Mouse (Mus musculus) WW6 (cell line): ENCODE data around the gene Gm34653.
"Not testable (repeated sequence)": the region's sequence is repeated elsewhere in the genome, so short reads cannot be mapped to it uniquely, and the experiment has no call there.

Experiments
- DNase-seq: peaks from one replicate; pipeline ENCODE4 v3.0.0-alpha.2; 2013; ENCODE audit warnings: low read depth, low spot score

The Gm34653 gene

DNA sequence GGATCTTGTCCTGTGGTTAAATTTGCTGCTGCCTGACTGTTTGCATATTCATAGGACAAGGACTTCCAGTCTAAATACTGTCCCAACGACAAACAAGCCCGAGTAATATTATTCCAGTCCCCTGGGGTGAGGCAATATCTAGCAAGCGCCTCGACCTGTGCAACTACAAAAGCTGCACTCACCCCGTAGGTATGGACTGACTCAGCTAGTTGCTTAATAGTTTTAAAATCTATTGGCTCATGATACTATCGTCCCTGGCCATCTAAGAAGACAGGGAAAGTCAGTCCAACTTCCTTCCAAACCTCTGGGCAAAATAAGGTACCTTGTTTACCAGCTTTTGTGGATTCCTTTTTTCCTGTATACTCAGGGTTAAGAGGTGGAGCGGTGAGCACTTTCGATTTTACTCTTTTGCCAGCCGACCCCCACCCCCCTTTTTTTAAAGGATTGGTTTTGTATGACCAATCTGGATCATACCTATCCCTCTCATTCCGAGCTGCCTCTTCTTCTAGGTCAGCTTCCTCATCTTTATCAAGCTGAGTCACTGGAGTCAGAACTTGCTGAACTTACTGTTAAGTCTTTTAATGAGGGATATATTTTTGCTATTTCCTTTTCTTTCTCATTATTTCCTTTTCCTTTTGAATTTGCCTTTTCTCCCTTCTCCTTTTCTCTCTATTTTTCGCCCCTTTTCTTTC is at the start of gene Gm34653:
Gene Gm34653, plus strand, starts transcription at position 242 of the 692 bp plus-strand sequence.
- not testable (repeated sequence) for DNase-seq

DNA sequence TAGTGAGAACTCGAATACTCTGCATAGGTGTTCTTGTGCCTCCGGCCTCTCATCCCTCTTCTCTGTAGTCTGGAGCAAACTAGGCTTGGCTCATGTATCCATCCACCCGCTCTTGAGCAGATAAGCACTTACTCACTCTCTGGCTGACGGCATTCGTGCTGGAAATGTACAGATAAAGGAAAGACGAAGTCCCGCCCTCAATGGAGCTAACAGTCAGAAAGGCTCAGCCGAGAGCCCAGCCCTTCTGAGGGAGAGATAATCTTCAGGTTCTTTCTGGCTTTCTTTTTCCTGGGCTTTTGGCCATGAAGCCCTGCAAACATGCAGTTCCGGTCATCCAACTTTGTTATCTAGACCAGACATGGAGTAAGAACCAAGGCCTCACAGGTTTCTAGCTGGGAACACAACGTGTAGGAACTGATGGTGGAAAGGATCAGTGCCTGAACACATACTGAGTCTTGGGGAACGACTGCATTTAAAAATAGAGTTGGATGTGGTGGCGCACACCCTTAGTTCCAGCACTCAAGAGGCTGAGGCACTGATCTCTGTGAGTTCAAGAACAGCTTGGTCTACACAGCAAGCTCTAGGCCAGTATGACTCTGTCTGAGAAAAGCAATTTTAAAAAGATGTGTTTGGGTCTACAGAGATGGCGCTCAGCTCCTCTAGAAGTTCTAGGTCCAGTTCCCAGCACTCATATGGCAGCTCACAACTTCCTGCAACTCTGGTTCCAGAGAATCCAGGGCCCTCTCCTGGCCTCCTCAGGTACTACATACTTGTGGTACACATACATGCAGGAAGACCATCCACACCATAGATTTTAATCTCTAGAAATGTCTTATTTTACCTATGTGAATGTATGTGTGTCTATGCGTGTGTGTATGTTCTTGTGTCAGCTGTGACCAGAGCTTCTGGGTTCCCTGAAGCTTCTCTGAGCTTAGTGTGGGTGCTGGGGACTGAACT is 49.5 kb upstream of the Gm34653 start:
- DNase-seq, result no peak

DNA sequence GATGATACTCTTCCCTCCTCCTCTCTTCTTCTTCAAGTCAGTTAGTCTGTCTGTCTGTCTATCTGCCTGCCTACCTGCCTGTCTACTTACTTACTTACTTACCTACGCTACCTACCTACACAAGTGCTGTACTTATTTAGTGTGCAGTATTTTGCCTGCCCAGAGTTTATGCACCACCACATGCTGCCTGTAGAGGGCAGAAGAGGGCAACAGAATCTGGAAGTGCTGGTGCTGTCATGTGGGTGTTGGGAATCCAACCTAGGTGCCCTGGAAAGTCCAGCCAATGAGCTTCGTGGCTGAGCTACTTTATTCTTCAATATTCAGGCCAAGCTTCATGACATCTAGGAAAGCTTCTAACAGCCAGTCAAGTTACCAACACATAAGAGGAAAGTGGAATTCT is 48.7 kb upstream of the Gm34653 start:
- DNase-seq, result no peak

DNA sequence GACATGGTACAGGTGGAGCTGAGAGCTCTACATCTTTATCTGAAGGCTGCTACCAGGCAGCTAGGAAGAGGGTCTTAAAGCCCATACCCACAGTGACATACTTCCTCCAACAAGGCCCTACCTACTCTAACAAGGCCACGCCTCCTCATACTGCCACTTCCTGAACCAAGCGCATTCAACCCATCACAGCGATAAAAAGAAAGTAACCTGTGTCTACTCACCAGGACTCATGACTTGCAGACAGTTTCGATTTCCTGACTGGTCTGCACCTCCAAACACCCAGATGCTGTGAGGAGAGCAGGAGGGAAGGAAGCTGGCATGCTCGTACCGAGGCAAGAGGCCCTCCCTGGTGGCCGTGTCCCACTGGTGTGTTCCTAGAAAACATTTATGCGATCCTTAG is 42.5 kb upstream of the Gm34653 start:
- DNase-seq, result no peak

DNA sequence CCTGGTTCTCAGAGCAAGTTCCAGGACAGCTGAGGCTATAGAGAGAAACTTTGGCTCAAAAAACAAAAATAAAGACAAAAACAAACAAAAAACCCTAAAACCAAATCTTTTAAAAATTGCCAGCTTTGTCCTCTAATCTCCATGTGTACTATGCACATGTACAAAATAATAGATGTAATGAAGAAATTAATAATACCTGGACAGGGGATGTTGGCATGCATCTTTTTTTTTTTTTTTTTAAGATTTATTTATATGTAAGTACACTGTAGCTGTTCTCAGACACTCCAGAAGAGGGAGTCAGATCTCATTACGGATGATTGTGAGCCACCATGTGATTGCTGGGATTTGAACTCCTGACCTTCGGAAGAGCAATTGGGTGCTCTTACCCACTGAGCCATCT is 40.3 kb upstream of the Gm34653 start:
- DNase-seq, result not testable (repeated sequence)

DNA sequence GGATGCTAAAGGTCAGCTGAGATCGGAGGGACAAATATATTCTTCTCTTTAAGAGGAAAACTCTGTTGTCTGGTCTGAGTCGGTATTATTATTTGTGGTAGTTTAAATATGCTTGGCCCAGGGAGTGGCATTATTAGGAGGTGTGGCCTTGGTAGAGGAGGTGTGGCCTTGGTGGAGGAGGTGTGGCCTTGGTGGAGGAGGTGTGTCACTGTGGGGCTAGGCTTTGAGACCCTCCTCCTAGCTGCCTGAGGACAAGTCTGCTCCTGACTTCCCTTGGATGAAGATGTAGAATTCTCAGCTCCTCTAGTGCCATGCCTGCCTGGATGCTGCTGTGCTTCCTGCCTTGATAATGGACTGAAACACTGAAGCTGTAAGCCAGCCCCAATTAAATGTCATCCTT is 38.3 kb upstream of the Gm34653 start:
- no peak for DNase-seq

DNA sequence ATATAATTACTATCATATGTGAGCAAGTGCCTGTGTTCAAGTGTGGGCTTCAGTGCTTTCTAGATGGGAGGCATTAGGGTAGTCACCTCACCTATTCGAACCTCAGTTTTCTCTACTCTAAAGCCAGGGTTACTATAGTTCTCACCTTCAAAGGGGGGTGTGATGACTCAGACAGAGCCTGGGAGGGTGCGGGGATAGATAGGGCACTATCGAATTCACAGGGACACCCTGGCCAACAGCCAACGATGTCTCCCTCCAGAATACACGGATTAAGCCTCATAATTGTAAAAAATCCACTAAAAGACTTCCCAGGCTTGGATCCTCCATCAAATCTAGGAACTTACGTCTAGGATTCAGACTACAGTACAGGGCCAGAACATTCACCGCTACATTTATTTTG is 37.4 kb upstream of the Gm34653 start:
- DNase-seq, result no peak

DNA sequence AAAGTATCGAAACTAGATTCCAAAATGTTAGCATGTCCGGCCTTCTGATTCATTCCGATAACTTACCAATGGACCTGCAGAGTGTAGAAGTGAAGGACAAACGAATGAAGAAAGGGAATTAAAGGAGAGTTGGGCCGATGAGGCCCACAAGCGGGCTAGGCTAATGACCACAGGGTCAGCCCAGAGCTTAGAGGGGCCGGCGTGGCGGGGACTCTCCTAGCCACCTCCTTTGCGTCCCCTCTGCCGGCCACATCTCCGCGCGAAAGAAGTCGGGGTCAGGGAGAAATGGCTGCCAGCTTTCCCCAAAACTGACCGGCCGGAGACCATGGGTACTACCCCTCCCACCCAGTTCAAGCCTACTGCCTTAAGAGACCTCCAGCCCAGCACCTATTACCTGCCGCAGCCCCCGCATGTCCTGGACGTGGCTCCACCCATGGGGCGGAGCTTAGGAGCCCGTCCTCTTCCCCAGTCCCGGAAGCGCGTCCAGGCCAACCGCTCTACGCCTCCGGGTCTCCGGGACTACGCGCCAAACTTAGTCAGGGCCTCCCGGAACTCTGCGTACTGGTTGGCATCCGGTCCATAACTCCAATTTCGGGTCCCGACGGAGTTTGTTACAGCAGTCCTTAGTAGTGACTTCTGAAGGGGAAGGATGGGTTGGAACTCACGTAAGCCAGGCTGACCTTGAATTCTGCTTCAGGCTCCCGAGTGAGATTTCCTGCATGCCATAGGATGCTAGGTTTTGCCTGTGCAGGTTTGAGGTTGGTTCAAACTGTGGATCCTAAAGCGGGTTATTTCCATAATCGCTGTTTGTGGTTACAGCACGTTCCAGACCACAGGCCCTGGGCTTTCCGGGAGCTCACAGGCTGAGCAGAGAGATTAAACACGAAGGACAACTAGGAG is 33.2 kb upstream of the Gm34653 start, which contains the start of gene Rabepk:
Gene Rabepk, minus strand, starts transcription at position 556 of the 900 bp plus-strand sequence.
- DNase-seq, result peak; percentile 53

DNA sequence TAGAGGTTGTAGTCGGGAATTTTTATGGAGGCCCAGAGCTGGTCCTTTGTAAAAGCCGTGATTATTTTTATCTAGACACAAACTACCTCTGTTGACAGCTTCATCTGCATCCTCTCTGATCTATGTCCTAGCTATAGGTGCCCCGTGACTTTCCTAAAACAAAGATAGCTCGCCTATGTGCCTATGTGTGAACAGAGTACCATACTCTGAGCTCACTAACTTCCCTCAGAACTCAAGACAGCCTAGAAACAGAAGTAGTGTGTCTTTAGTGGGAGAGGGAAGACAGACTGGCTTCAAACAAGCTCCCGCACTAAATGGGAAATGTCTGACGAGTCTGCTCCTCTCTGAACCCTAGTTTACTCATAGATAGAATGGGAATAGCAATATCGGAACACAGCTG is 32.4 kb upstream of the Gm34653 start:
- DNase-seq, result no peak

DNA sequence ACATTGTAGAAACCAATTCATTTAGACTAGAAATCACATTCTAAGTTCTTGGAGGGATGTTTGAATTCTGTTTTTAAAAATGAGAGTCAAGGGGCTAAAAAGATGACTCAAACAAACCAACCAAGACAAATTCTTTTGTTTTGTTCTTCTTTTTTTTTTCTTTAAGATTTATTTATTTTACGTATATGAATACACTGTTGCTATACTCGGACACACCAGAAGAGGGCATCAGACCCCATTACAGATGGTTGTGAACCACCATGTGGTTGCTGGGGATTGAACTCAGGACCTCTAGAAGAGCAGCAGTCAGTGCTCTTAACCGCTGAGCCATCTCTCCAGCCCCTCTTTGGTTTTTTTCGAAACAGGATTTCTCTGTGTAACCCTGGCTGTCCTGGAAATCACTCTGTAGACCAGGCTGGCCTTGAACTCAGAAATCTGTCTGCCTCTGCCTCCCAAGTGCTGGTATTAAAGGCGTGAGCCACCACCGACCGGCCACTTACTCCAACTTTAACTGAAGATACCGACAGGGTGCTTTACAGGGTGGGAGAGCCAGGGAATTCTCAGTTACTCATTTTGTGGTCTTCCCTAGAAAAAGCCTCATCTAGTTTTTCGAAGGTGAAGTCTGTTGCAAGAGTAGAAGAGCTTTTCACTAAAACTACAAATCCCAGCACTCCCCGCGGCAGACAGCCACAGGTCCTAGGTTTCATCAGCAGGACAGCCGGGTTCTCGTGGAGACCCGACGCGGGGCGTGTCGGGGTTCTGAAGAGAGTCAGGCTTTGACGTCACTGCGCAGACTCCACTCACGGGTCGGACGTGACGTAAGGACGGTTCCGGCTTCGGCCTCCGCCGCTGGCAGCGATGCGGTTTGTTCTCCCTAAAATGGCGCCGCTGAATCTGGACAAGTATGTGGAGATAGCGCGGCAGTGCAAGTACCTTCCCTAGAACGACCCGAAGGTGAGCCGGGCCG is 31.0 kb upstream of the Gm34653 start:
- DNase-seq, result peak; percentile 97

DNA sequence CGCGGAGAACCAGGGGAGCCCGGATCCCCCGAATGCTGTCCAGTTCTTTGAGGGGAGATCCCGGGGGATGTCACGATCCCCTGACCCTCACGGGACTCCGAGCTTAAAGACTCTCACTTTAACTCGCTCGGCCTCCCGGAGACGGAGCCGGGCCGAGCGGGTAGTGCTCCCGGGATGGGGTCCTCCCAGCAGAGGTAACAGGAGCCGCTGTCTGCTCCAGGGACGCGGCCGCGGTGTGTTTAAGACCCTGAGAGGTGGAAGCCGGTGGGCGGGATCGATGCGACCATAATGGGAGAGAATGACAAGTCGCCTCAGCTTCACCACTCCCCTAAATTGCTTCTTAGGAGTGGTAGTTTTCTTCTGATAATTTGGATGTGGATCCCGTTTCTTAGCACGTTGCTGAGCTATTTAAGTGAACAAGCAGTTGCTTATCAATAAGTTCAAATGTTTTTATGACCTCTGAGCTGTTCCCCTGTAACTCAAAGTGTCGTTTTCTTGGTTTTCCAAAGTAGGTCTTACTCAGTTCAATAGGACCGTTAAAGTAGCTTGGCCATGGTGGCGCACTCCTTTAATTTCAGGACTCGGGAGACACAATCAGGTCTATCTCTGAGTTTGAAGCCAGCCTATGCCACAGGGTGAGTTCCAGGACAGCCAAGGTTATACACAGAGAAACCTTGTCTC is 30.1 kb upstream of the Gm34653 start:
- DNase-seq, result not testable (repeated sequence)

DNA sequence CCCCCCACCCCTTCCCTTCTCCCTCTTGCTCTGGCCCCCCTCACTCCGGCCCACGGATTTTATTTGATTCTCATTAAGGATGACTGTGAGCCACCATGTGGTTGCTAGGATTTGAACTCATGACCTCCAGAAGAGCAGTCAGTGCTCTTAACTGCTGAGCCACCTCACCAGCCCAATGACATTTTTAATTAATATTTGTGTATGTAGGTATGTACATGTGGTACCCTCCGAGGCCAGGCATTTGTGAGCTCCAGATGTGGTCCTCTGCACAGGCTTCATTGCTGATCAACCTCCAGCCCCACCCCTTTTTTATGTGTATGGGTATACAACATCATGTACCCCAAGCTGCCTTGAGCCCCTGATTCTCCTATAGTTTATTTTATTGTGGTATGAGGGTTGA is 29.1 kb upstream of the Gm34653 start:
- DNase-seq, result no peak

DNA sequence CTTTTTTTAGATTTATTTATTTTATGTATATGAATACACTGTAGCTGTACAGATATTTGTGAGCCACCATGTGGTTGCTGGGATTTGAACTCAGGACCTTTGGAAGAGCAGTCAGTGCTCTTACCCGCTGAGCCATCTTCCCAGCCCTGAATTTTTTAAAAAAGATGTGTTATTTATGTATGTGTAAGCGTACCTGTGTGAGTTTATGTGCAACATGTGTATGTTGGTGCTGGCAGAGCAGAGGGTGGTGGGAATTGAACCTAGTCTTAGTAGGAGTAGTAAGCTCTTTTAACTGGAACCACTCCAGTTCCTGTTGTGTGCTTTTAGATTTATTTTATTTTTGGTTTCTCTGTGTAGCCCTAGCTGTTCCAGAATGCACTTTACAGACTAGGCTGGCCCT is 28.6 kb upstream of the Gm34653 start:
- no peak for DNase-seq

DNA sequence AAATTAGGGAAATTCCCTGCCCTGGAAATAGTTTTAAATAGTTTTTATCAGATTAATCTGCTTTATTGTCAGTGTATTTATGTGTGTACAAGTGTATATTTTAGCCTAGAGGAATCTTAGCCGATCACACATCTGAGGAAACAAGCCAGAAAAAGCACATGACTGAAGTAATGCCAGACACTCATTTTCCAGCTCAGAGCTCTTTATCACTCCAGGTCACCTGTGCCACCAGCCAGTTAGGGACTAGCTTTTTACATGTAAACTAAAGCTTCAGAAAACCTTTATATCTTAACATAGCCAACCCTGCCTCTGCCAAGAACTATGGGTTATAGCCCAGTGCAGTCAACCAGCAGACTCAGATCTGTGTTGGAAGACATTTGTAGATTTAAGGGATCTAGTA is 28.0 kb upstream of the Gm34653 start:
- no peak for DNase-seq

DNA sequence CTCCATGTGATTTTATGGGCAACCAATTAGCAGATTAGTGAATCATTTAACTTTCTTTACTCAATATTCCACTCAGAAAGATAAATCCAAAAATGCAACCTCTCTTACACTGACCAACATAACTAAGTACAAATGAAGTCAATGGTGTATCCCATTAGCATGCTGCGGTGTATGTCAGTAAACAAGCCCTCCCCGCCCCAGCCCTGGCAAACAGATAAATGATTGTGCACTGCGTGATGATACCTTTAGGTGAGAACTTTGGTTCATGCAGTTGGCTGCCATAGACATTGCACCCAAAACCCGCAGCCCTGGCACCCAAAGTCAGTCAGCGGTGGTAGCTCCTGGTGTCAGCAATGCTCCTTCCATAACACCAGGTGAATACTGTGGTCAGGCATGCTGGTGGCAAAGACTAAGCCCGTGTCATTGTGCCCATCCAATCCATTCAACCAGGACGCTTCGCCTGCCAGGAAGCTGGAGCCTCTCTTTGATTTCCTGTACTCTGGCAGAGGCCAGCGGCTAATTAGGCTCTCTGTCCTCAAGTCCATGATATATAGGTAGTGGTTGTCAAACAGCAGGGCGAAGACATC is 27.4 kb upstream of the Gm34653 start:
- DNase-seq, result no peak

DNA sequence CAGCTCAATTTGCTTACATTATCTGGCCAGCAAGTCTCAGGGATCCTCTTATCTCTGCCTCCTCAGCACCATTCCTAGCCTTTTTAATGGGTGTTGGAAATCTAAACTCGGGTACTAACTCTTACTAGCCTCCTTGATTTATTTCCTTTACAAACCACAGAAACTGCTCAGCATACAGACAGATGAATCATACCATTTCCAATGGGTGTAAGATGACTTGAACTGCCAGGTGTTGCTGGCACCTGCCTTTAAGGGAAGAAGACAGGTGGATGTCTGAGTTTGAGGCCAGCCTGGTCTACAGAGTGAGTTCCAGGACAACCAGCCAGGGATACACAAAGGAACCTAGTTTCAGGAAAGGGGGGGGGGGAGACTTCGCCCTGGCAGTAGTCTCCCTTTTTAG is 24.8 kb upstream of the Gm34653 start:
- no peak for DNase-seq

DNA sequence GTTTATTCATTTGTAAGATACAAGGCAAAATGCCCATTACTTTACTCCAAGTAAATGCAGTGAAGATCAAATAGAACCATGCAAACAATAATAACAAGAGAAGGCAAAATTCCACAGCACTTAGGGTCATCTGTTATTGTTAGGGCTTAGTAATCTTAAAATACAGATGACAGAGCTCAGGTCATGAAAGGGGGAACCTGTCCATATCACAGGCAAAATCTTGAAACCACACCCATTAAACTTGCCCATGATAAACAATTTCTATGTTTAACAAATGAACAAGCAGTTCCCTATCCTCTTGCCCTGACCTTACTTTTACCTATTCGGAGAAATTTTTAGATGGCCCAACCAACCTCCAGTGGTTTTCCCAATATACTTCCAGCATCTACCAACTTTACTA is 23.2 kb upstream of the Gm34653 start:
- DNase-seq, result no peak

DNA sequence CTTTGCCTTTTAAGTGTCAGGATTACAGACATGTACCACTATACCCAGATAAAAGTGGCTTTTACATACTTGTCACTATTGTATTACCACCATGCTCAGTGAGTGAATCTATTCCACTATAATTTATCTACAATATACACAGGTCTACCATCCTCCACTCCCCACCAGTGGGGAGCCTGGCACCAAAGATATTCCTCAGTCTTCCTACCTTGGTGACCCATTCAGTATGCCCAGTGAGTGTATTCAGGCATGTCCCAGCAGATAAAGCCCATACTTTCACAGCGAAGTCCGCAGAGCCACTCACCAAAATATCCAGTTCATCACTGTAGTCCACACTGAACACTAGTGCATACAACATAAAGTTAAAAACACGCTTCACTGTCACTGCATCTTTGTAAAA is 22.0 kb upstream of the Gm34653 start:
- DNase-seq, result no peak

DNA sequence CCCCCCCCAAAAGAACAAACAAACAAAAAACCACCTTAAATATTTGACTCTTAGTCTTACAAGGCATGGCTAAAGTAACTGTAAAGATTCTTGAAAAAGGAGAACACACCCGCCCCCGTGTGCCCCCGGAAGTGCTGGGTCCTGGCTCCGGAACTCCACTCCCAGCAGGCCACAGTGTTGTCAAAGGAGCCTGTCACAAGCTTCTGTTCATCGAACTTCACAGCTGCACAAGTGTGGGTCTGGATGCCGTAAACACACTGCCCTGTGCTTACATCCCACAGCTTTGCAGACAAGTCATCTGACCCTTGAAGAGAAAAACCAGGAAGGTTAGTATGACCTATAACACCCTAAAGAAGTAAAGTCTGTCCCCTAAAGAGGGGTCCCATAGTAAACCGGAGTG is 20.1 kb upstream of the Gm34653 start:
- DNase-seq, result no peak

DNA sequence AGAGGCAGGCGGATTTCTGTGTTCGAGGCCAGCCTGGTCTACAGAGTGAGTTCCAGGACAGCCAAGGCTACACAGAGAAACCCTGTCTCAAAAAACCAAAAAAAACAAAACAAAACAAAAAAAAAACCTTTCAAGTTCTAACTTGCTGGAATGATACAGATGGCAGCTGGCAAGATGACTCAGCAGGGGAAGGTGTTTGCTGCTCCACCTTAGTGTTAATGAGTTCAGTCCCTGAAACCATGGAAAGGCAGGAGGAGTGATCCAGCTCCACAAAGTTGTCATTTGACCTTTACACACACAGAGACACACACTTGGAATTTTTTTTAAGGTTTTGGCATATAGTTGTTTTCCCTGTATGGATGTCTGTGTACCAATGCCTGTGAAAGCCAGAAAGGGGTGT is 16.9 kb upstream of the Gm34653 start:
- DNase-seq, result not testable (repeated sequence)
